Mouse (Mus musculus) frontal cortex, postnatal 14 days (tissue): ENCODE data around the gene A630023A22Rik.

ENCODE experiments used
- DNase-seq, 2 experiments: peaks; one replicate each; pipeline ENCODE4 v3.0.0; 2022; ENCODE audit warnings: low spot score in 2 of 2

Gene A630023A22Rik

DNA sequence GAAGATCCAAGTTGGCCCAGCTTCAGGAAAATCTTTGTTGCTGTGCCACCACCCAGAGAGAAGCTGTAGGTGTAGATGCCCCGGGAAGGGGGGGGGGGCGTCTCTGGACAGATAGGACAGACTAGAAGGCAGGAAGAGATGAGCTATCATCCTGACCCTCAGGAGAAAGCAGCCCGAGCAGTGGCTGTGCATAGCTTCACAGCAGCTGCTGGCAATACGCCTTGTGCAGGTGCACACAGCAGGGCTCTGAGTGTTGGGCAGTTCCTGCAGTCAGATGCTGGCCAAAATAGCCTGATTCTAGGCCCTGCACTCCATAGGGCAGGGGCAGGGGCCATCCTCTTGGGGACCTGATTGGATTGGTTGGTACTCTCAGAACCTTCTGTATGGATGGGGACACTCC lies 15.7 kb downstream of the A630023A22Rik start:
- DNase-seq, result no peak

DNA sequence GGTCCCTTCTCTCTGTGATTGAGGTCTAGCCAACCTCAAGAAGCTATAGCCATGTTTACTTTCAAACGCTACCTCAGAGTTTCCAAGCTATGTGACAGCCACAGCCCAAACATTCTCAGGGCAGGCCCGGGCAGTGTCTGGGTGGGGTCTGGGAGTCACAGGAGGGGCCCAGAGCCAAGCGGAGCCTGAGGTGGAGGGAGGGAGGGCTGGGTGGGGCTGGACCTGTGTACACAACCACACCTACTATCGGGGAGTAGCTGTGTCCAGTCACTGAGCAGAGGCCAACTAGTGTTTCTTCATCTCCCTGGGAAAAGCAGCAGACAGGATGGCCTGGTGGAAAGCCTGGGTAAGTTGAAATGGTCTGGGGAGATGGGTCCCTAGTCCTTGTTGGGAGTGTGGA lies 16.8 kb downstream of the A630023A22Rik start, which contains the start of gene Anxa8:
TSS of gene Anxa8 (plus strand) at position 251 of the 400 bp plus-strand sequence.
- no peak for DNase-seq

DNA sequence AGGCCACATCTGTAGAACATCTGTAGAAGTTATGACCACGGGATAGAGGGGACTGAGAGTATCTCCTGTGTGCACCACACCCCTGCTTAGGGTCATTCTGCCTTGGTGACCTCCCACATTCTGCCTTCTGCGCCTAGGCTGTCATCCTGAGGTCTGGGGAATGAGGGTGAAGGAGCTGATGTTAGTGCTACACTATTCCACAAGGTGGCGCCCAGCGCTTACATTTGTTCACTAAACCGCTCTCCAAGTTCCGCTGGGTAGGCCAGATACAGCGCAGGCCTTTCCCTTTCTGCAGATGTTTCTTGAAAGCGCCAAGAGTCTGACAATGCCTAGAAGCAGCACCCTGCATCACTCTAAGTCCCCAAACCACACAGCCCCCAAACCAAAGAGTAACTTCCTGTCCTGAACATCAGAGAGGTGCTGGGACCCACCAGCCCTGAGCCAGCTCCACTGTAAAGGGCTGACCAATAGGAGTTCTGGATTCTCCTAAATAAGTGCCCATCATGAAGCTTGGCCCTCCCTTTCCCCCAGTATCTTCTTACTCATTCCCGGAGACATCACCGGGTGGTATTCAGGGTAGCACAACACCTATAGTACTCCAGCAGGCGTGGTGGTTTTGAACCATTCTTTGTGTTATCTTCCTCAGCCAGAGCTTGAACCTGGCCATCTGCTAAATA lies 22.1 kb downstream of the A630023A22Rik start:
- DNase-seq, result peak; percentile 21 to 66

DNA sequence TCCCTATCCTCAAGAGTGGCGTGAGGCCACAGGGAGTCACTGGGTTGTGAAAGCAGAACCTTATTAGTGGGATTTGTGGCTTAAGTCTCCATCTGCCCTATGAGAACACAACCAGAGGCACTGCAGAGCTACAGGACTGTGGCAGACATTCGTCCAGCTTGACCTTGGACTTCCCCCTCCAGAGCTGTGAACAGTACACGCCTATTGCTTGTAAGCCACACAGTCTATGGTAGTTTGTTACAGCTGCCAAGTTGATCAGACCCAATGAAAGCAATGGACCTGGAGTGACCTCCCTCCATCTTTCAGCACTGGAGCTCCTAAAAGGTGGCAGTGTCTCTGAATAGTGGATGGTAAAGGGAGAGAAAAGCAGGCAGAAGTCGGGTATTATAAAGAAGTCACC lies 24.3 kb downstream of the A630023A22Rik start:
- no peak for DNase-seq

- no peak for DNase-seq
These were observed 25.3 kb downstream of the A630023A22Rik start for GRCm38 (mm10) chr14:34077222-34077621.

- DNase-seq, result no peak
These were observed 27.2 kb downstream of the A630023A22Rik start for GRCm38 (mm10) chr14:34075346-34075745.

DNA sequence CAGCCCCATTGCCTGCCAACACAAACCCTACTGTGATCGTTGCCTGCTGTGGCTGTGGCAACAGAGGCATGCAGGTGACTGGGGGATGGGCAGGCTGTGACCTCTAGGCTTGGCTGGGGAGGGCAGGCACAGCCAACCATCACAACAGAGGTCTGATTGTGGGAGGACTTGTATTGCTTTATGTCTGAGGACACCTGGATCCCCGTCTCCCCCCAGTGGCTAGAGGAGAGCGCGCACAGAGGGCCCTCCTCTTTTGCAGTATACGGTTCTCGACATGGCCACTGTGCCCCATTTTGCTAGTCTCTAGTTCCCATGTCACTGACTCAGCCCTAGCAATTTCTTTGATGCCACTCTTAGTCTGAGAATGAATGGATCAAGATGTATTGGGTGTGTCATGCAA lies 30.9 kb downstream of the A630023A22Rik start:
- no peak for DNase-seq

DNA sequence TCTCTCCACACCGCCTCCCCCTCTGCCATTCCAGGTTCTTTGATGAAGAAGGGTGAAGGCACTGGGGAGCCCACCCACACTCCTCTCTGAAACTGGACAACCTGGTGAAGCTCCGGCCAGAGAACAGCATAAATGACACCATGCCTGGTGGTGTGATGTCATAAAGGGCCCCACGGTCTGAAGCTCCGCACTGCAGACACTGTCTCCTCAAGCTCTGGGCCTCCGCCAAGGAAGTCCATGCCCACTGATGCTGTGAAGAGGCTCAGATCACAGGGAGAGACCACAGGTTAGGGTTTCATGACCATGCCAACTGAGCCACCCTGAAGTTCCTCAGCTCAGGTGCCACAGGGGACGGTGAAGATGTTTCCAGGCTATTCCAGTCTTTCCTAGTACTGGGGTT lies 50.0 kb downstream of the A630023A22Rik start, which contains the start of gene Antxrl:
TSS of gene Antxrl (plus strand) at position 192 of the 400 bp plus-strand sequence.
- no peak for DNase-seq

DNA sequence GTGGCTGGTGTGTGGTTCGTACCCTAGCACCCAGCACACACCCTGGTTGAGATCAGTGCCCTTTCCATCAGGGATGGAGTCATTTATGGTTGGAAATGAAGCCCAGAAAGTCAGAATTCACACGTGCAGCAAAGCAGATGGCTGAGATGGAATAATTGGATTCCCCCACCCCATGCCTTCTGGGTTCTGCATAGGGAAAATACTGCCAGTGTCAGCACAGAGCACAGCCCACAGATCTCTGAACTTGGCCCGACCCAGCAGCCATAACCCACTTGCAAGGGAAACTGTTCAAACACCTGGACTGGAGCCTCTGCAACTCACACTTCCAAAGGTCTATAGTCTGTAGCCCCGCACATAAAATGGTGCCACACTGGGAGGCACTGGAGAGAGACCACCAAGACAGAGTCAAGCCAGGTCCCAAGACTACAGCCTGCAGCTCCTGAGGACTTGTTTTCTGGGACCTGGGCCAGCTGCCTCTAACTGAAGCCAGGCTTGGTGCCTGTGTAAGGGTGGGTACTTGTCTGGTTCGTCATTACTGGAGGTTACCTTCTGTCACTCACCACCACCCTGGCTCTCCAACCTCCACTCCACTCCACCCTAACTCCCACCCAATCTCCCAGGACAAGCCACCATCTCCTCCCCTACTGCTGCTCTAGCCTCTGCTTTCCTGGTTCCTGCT lies 52.3 kb downstream of the A630023A22Rik start:
- no peak for DNase-seq

DNA sequence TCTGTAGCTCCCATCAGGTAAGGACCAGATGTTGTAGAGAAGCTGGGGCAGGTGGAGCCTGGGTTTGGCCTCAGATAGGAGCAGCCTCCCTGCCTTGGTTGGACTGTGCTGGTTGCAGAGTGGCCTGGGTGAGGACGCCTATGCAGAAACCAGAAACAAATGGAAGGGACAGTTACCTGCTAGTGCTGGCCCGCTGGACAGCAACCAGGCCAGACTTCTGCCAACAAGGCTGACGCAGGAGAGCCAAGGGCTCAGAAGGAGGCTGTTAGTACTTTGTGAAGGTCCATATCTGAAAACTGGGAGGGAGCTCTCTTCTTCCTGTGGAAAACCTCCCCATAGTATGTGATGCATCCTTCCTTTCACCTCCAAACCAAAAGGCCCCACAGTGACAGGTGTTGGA lies 59.2 kb downstream of the A630023A22Rik start:
- DNase-seq, result no peak

- DNase-seq, result no peak
These were observed 61.3 kb downstream of the A630023A22Rik start for GRCm38 (mm10) chr14:34041241-34041640.

DNA sequence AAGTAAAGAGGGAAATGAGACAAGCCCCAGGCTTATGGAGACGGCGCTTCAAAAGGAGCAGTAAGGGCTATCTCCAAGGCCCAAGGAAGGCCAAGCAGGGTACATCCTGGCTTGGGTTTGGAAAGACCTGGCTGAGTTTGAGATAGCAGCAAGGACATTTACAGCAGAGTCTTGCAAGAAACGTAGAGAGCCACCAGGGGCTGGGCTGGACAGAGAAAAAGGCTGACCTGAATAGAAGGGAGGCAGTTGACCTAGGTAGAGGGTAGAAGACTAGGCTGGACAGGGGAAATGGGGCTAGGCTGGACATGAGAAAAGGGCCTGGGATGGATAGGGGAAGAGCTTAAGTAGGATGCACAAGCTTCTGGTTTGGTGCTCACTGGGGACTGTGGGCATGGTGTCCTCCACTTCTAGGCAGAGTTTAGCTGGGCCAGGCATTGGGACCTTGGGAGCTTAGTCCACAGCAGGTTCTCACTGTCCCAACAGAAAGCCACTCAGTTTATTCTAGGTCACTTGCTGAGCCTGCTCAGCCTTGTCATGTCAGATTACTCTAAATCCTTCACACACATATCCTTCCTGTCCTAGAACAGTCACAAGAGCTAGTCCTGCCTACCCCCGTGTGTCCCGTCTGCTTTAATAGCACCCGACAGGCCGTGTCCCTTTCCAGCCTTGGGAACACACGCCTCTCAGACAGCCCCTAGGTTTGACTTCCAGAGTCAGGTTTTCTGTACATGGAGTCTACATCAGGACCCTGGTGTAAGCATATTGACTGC lies 68.5 kb downstream of the A630023A22Rik start:
- DNase-seq, result no peak

GRCm38 (mm10) chr14:34026710-34027109 lies 75.8 kb downstream of the A630023A22Rik start:
- DNase-seq, result no peak

DNA sequence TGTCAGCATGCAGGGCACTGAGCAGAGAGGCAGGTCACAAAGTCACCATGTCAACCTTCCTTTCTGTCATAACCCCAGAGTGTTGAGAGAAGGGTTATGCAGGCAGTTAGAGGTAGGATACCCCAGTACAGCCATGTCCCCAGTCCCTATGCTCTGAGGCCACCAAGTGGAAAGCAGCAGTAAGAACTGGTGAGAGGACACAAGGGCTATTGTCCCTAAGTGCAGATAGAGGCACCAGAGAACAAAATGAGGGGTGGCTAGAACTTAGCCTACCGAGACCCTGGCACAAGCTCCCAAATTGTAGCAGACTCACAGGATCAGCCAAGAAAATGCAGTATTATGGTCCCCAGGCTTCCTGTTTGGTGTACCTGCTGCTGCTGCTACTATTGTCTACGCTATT lies 85.6 kb downstream of the A630023A22Rik start:
- no peak for DNase-seq

DNA sequence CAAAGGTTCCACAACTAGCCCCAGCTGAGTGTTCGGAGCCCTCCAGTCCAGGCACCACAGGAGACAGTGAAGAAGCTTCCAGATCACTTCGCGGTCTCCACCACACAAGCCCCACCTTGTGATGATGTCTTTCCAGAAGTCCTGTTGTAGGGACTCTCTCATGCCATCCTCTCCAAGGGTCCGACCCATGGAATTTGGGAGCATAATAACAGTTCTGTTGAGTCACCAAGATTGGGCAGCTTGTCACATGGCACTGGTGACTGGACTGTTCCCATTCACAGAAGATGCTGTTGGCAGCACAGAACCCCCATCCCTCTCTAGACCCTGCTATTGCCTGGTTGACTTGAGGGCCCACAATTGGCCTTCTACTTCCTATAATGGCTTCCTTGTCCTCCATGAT lies 86.2 kb downstream of the A630023A22Rik start, which contains the start of gene Gm5460:
TSS of gene Gm5460 (plus strand) at position 378 of the 400 bp plus-strand sequence.
- DNase-seq, result no peak

DNA sequence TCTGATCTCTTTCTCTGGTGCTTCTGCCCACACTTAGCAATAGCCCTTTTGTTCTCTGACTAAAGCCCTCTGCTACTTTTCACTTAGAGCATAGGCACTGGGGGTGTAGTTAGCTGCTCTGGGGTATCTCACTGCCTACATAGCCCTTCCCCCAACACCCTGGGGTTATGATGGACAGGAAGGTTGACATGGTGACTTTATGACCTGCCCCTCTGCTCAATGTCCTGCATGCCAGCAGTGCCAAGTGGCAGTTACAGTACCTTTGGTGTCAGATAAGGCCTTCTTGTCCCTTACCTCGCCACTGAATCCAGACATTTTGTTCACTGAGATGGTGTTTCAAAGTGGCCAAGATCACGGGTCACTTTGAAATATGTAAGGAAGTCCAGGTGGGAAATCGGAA lies 87.5 kb downstream of the A630023A22Rik start, which contains the start of gene Gm30083:
TSS of gene Gm30083 (minus strand) at position 120 of the 400 bp plus-strand sequence.
- DNase-seq, result no peak

DNA sequence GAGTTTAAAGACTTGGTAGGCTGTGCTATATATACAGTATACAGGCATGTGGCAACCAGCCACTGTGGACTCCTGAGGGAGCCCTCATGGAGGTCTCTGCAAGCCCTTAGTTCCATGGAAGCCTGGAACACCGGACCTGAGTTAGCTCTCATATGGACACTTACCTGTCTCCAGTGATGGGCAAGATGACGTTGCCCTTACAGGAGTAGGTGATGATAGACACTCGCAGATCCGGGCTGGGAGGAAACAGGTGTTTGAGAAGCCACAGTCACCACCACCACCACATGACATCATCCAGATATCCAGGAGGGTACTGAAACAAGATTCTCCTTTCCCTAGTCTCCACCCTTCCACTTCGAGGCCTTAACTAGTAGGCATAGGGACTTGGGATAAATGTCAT lies 100.2 kb downstream of the A630023A22Rik start:
- no peak for DNase-seq

DNA sequence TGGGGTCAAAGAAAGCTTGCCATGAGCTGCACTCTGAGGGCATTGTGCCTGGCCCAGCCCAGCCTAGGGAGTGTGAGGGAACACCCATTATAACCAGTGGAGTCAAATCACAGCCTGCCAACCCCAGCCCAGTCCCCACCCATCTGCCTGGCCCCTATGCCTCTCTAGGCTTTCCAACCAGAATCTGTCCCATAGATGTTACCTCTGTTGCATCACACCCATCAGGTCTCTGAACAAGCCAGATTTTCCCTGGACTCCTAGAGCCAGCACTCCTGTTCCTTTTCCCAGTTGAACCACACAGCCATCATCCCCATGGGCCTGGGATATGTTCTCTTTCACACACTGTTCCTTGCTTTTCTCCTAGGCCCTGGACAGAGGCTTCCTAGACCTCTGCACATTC lies 101.1 kb downstream of the A630023A22Rik start:
- no peak for DNase-seq
